Comparison of ENCODE assay signal across 9 mouse cellular contexts in genomic region chr3:127012525-127012924, GRCm38 (mm10).
DNase-seq lines count a peak whose midpoint lies in the region; ATAC-seq and TF ChIP-seq lines count a peak whose summit lies in the region.
"Had no signal": no experiment of that assay in that cellular context is flagged by ENCODE, and none has a peak within 500 bp of the region (broad histone marks: within the 10 kb centered on the region; RNA-seq: fewer than 3 reads in every experiment).

No protein-coding gene starts in this region.

- no peak overlapping the region for H3K4me2 ChIP-seq in kidney, embryonic 16.5 days (replicated peaks; ENCODE audit: low read depth, low read length)

- no peaks in the 10 kb centered on the region for H3K79me2 ChIP-seq in MEL (ENCODE audit: control insufficient read depth, insufficient read depth, low read length, poor library complexity)

- ATAC-seq in kidney, embryonic 16.5 days (ENCODE audit: low FRiP score, low TSS enrichment), result peak; percentile 54; the same call in 1 of the 2 replicates
- ATAC-seq in erythroblast, adult 5-6 weeks (replicated peaks; ENCODE audit: low FRiP score, poor library complexity, severe bottlenecking), result no peak

- no peak for TF ChIP-seq EP300 in MEL (IDR thresholded peaks at IDR 0.05; ENCODE audit: low read depth in 1 of 2, low read length in 2 of 2)

- no peaks in the 10 kb centered on the region for H3K9me3 ChIP-seq in MEL (replicated peaks; ENCODE audit: insufficient read depth, low read length)
- H3K9me3 ChIP-seq in kidney, embryonic 16.5 days (ENCODE audit: low read length), result no peaks in the 10 kb centered on the region

- no peaks in the 10 kb centered on the region for H3K4me1 ChIP-seq in MEL (ENCODE audit: control insufficient read depth in 1 of 2, insufficient read depth in 2 of 2, low read length in 2 of 2)
- H3K4me1 ChIP-seq in kidney, embryonic 16.5 days (ENCODE audit: insufficient read depth, low read length), result no peaks in the 10 kb centered on the region

- TF ChIP-seq CTCF in MEL (IDR thresholded peaks at IDR 0.05 in 2 of 3, conservative IDR thresholded peaks at IDR 0.05 in 1 of 3; ENCODE audit: control insufficient read depth in 1 of 3, insufficient read depth in 1 of 3, low read depth in 2 of 3, low read length in 3 of 3, poor library complexity in 1 of 3, severe bottlenecking in 1 of 3), result peak; percentile 61 to 75 (median 63)

- no peak overlapping the region for H3K27ac ChIP-seq in MEL (ENCODE audit: control insufficient read depth, low read depth, low read length)
- no peak overlapping the region for H3K27ac ChIP-seq in kidney, embryonic 16.5 days (ENCODE audit: low read length)

- H3K27me3 ChIP-seq in MEL (ENCODE audit: control insufficient read depth in 1 of 2, insufficient read depth in 2 of 2, low read length in 2 of 2), result no peaks in the 10 kb centered on the region
- H3K27me3 ChIP-seq in kidney, embryonic 16.5 days (ENCODE audit: insufficient read depth, low read length), result no peaks in the 10 kb centered on the region

- TF ChIP-seq RAD21 in MEL (IDR thresholded peaks at IDR 0.05; ENCODE audit: low read depth, low read length), result peak; percentile 32

- TF ChIP-seq POLR2A in MEL (IDR thresholded peaks at IDR 0.05; ENCODE audit: control insufficient read depth in 1 of 2, insufficient read depth in 1 of 2, low read depth in 1 of 2, low read length in 2 of 2, poor library complexity in 1 of 2), result no peak

- WGBS in kidney, embryonic 16.5 days, result 54% methylated on average over 8 of the region's 8 CpGs

- peak; percentile 30 for DNase-seq in kidney, adult 18-20 months
- no peak for DNase-seq in kidney, postnatal 14 days
- DNase-seq in MEL (ENCODE audit: low read depth, low spot score), result peak; percentile 56
- DNase-seq in cerebellum, adult 9-10 months, result peak; percentile 60
- DNase-seq in retina, embryonic 14.5 days (ENCODE audit: low spot score), result peak; percentile 51
- no peak for DNase-seq in layer of hippocampus, postnatal 14 days (ENCODE audit: low spot score in 2 of 2)

- no peak overlapping the region for H3K9ac ChIP-seq in MEL (ENCODE audit: control insufficient read depth, low read depth, low read length, poor library complexity, severe bottlenecking)
- H3K9ac ChIP-seq in kidney, embryonic 16.5 days (replicated peaks; ENCODE audit: low read length), result no peak overlapping the region

- no peak overlapping the region for H3K4me3 ChIP-seq in MEL (ENCODE audit: control insufficient read depth in 1 of 2, insufficient read depth in 1 of 2, low read depth in 2 of 2, low read length in 2 of 2)
- H3K4me3 ChIP-seq in kidney, embryonic 16.5 days (ENCODE audit: low read length), result no peak overlapping the region
- H3K4me3 ChIP-seq: erythroblast, embryonic 14.5 days had no signal

- no peaks in the 10 kb centered on the region for H3K36me3 ChIP-seq in MEL (ENCODE audit: control insufficient read depth in 1 of 2, insufficient read depth in 2 of 2, low read length in 2 of 2)
- no peaks in the 10 kb centered on the region for H3K36me3 ChIP-seq in kidney, embryonic 16.5 days (ENCODE audit: insufficient read depth, low read length)

TF ChIP-seq in MEL, 35 proteins besides CTCF, POLR2A, EP300 and RAD21:
- TF ChIP-seq SIN3A (IDR thresholded peaks at IDR 0.05; ENCODE audit: low read length), result no peak
- peak; percentile 52 for TF ChIP-seq SMC3 (IDR thresholded peaks at IDR 0.05; ENCODE audit: low read depth, low read length)
- no peak for TF ChIP-seq MYC (IDR thresholded peaks at IDR 0.05; ENCODE audit: low read depth, low read length)

Comparison
In these comparisons a context has a peak if more than half of its experiments do, and no peak if none do; other contexts are left out.
1. DNase-seq: peak in kidney, adult 18-20 months (single experiment), MEL (single experiment), cerebellum, adult 9-10 months (single experiment) and retina, embryonic 14.5 days (single experiment); none in kidney, postnatal 14 days (single experiment) and layer of hippocampus, postnatal 14 days (0 of 2).